Mouse (Mus musculus) embryonic facial prominence, embryonic 13.5 days (tissue): ENCODE results near the gene Tstd1. TPM values are rescaled to one million over a fixed set of nuclear protein-coding genes. Genes with fewer than 3 reads are reported as not detected.

Source experiments
- ATAC-seq: fragments of 200-750 bp; cut with Nextera tagmentation; 2 replicates; pipeline ENCODE4 v1.8.0; 2017; ENCODE audit warnings: low read depth; ENCODE audit not compliant: insufficient number of reproducible peaks, insufficient read depth, low FRiP score, low TSS enrichment
- H3K27ac ChIP-seq: fragments of 300-500 bp; sonication (generic); 2 replicates; pipeline ENCODE4 v1.5.1; 2015; ENCODE audit warnings: moderate library complexity, mild to moderate bottlenecking, inconsistent platforms
- H3K27me3 ChIP-seq: fragments of 300-500 bp; sonication (generic); 2 replicates; pipeline ENCODE4 v1.6.1; 2015; ENCODE audit warnings: mild to moderate bottlenecking, inconsistent platforms
- H3K36me3 ChIP-seq: fragments of 300-500 bp; sonication (generic); 2 replicates; pipeline ENCODE4 v1.6.1; 2015; ENCODE audit warnings: mild to moderate bottlenecking, inconsistent platforms
- H3K4me1 ChIP-seq: fragments of 300-500 bp; sonication (generic); 2 replicates; pipeline ENCODE4 v1.6.1; 2015; ENCODE audit warnings: inconsistent platforms
- H3K4me2 ChIP-seq: fragments of 300-500 bp; sonication (generic); 2 replicates; pipeline ENCODE4 v1.6.1; 2015; ENCODE audit warnings: moderate library complexity, mild to moderate bottlenecking, inconsistent platforms
- H3K4me3 ChIP-seq: fragments of 300-500 bp; sonication (generic); 2 replicates; pipeline ENCODE4 v1.5.1; 2015; ENCODE audit warnings: mild to moderate bottlenecking, inconsistent platforms
- H3K9ac ChIP-seq: fragments of 300-500 bp; sonication (generic); 2 replicates; pipeline ENCODE4 v1.6.1; 2015; ENCODE audit warnings: mild to moderate bottlenecking, inconsistent platforms
- H3K9me3 ChIP-seq: fragments of 300-500 bp; sonication (generic); 2 replicates; pipeline ENCODE4 v1.6.1; 2016; ENCODE audit warnings: inconsistent platforms
- WGBS: fragments of 180-500 bp; shearing (Covaris S2); methylation state at CpG from one replicate; pipeline ENCODE4 v1.1.7; 2015; ENCODE audit warnings: mixed read lengths; 5-methylcytosine and 5-hydroxymethylcytosine counted together
- polyA plus RNA-seq: library from polyadenylated mRNA; unstranded; fragments of >200 nt; fragmentation: Nextera tagmentation; extraction: Ambion mirVana; gene quantifications from 2 replicates; pipeline ENCODE4 v1.2.1, GENCODE M21; 2015

Gene Tstd1
- polyA plus RNA-seq, 1 experiment from 2014 or later: 8.1 TPM

DNA sequence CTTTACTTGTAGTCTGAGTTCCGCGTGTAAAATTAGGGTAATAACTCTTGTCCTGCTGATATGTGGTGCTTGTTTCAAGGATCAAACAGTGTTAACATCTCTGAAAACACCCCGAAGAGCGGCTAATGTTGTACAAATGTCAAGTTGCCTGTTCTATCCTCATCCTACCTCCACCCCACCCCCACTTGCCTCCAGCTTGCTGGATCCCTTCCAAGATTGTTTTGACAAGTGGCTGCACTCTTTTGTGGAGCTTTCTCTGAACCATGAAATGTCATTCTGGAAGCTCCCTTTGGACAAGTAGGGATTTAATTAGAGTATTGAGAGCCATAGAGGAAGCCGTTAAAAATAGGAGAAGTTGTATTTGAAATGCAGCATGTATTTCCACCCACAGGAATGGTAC is 41.1 kb downstream of the Tstd1 start:
- Histone ChIP-seq H3K4me1 (peaks cover 10% of the 10 kb centered on the region), H3K27ac (no peak overlapping the region), H3K4me3 (no peak overlapping the region), H3K9me3 (no peaks in the 10 kb centered on the region), H3K4me2 (no peak overlapping the region), H3K27me3 (no peaks in the 10 kb centered on the region), H3K36me3 (peaks cover 13% of the 10 kb centered on the region), H3K9ac (no peak overlapping the region)
- no peak for ATAC-seq
- WGBS: 42% methylated on average over 5 of the region's 5 CpGs

DNA sequence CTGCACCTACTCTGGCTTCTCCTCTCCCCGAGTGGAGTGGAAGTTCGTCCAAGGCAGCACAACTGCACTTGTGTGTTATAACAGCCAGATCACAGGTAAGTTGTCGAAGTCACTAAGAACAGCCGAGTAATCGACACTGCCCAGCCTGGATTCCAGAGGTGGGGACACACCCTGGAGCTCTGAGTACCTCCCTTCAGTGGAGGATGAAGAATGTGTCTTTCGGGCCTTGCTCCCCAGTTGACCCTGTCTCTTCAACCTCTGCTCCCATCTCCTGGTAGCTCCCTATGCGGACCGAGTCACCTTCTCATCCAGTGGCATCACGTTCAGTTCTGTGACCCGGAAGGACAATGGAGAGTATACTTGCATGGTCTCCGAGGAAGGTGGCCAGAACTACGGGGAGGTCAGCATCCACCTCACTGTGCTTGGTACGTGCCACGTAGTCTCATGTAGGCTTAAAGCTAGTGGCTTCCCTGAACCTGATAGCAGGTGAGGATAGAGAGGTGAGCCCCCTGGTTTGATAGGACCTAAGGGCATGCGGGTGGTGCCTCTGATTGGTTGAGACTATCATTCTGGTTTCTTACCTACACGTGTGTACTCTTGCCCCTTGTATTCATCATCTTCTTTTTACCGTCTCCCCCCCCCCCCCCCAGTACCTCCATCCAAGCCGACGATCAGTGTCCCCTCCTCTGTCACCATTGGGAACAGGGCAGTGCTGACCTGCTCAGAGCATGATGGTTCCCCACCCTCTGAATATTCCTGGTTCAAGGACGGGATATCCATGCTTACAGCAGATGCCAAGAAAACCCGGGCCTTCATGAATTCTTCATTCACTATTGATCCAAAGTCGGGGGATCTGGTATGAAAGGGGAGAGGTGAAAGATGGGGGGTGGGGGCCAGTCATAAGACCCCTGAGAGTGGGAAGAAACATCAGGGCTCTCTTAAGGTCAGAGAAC is 42.2 kb downstream of the Tstd1 start:
- Histone ChIP-seq H3K4me1 (peaks cover 10% of the 10 kb centered on the region), H3K9me3 (no peaks in the 10 kb centered on the region), H3K4me3 (no peak overlapping the region), H3K9ac (no peak overlapping the region), H3K27ac (no peak overlapping the region), H3K36me3 (peaks cover 13% of the 10 kb centered on the region), H3K4me2 (no peak overlapping the region), H3K27me3 (no peaks in the 10 kb centered on the region)
- no peak for ATAC-seq
- 89% methylated on average over 22 of the region's 22 CpGs for WGBS

DNA sequence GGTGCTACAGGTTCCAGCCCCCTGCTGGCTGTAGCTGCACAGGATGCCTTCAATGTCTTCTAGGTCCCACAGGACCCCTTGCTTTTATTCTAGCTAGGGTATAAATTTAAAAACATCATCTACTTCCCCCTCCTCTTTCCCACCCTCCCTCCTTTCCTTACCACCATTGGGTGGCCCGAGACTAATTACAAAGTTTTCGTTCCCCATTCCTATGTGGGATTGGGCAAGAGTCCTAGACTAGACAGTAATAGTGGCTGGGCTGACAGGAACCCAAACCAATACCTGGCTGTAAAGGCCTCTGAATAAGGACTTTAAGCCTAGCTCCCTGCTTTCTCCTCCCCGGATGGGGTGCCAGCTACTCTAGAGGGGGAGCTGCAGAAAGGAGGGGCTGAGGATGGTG is 44.5 kb downstream of the Tstd1 start:
- H3K4me2 ChIP-seq: no peak overlapping the region
- peaks cover 10% of the 10 kb centered on the region for H3K4me1 ChIP-seq
- whole genome bisulfite sequencing: 94% methylated on average over 3 of the region's 3 CpGs
- peaks cover 13% of the 10 kb centered on the region for H3K36me3 ChIP-seq
- no peak for ATAC-seq
- H3K27ac ChIP-seq: no peak overlapping the region
- H3K9ac ChIP-seq: no peak overlapping the region
- H3K9me3 ChIP-seq: no peaks in the 10 kb centered on the region
- no peaks in the 10 kb centered on the region for H3K27me3 ChIP-seq
- H3K4me3 ChIP-seq: no peak overlapping the region

DNA sequence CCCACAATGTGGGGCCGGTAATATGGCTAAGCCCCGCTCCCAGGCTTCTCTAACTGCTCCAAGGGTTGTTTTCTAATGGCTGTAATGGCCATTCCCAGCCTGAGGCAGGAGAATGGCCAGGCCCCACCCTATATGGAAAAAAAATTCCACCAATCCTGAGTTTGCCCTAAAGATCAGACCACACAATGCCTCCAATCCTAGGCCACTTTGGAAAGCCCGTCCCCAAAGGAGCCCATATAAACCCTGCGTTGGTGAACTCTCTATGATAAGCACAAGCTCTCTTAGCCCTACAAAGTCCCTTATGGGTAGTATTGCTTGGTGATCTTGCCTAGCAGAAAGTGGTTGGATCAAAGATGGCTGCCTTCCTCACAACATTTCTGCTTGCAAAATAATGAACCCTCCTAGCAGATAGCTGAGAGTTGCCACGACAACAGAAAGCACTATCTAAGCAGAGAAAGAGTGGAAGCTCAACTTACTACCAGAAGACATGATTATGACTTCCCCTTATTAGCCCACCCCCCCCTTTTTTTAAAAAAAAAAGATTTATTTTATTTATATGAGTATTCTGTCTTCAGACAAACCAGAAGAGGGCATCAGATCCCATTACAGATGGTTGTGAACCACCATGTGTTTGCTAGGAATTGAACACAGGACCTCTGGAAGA is 47.2 kb downstream of the Tstd1 start:
- H3K27me3 ChIP-seq: no peaks in the 10 kb centered on the region
- no peak overlapping the region for H3K9ac ChIP-seq
- ATAC-seq: no peak
- WGBS: 88% methylated on average over 5 of the region's 5 CpGs
- H3K4me2 ChIP-seq: no peak overlapping the region
- no peak overlapping the region for H3K4me3 ChIP-seq
- no peak overlapping the region for H3K27ac ChIP-seq
- peaks cover 13% of the 10 kb centered on the region for H3K36me3 ChIP-seq
- no peaks in the 10 kb centered on the region for H3K9me3 ChIP-seq
- H3K4me1 ChIP-seq: no peaks in the 10 kb centered on the region

DNA sequence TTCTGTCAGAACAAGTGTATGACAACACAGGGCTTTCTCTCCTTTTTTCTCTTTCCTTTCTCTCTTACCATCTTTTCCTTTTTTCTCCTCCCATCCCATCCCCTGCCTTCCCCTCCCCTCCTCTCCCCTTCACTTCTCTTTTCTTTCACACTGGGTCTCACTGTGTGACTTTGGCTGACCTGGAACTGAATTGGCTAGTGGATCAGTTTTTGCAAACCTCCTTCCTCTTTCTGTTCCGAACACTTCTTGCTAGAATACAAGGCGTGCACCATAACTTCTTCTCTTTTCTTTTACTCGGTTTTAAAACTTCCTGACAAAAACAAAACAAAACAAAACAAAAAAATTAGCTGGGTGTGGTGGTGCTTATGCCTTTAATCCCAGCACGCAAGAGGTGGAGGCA is 47.9 kb downstream of the Tstd1 start:
- no peaks in the 10 kb centered on the region for H3K4me1 ChIP-seq
- WGBS: 82% methylated on average over 4 of the region's 4 CpGs

DNA sequence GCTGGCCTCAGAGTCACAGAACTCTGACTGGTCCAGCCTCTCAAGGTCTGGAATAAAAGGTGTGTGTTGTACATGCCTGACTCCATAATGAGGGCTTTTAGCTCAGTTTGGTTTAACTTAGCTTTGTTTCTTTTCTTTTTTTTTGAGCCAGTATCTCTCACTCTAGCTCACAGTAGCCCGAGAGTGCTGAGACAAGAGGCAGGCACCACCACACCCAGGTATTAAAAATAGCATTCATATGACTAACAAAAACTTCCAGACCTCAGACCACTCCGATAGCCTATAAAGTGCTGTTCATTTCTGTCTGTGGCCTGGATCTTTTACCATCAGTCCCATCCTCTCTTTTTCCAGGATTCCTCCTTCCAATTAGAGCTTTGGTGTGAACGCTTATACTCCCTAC is 51.0 kb downstream of the Tstd1 start:
- H3K4me3 ChIP-seq: no peak overlapping the region
- no peaks in the 10 kb centered on the region for H3K27me3 ChIP-seq
- no peak overlapping the region for H3K4me2 ChIP-seq
- no peak overlapping the region for H3K9ac ChIP-seq
- no peak overlapping the region for H3K27ac ChIP-seq
- 87% methylated on average over 3 of the region's 3 CpGs for WGBS
- H3K36me3 ChIP-seq: no peaks in the 10 kb centered on the region
- no peaks in the 10 kb centered on the region for H3K9me3 ChIP-seq
- ATAC-seq: no peak
- no peaks in the 10 kb centered on the region for H3K4me1 ChIP-seq

More for the DNA sequence above, 47.9 kb downstream of the Tstd1 start:
- no peak overlapping the region for H3K4me3 ChIP-seq
- no peaks in the 10 kb centered on the region for H3K27me3 ChIP-seq
- H3K36me3 ChIP-seq: peaks cover 12% of the 10 kb centered on the region
- H3K9ac ChIP-seq: no peak overlapping the region
- no peak overlapping the region for H3K4me2 ChIP-seq
- no peaks in the 10 kb centered on the region for H3K9me3 ChIP-seq
- ATAC-seq: no peak
- no peak overlapping the region for H3K27ac ChIP-seq

Other genes starting within 250 kb of the Tstd1 start
- gene Pcp4l1, start 222.6 kb upstream of the Tstd1 start, polyA plus RNA-seq: 20.6 and 25.2 TPM in 2 replicates
- gene Nr1i3, start 204.9 kb upstream of the Tstd1 start, polyA plus RNA-seq: 0.10 and 0.28 TPM in 2 replicates
- 30.2 and 30.9 TPM in 2 replicates for gene Tomm40l, start 196.4 kb upstream of the Tstd1 start, polyA plus RNA-seq
- 0.80 and 56.2 TPM in 2 replicates for gene Apoa2, start 193.8 kb upstream of the Tstd1 start, polyA plus RNA-seq
- 40.7 and 41.9 TPM in 2 replicates for gene Fcer1g, start 184.5 kb upstream of the Tstd1 start, polyA plus RNA-seq
- gene Adamts4, start 168.5 kb upstream of the Tstd1 start, polyA plus RNA-seq: 23.6 and 25.6 TPM in 2 replicates
- gene Ndufs2, start 167.5 kb upstream of the Tstd1 start, polyA plus RNA-seq: 232 and 248 TPM in 2 replicates
- 82.1 and 84.2 TPM in 2 replicates for gene B4galt3, start 148.5 kb upstream of the Tstd1 start, polyA plus RNA-seq
- 60.5 and 64.9 TPM in 2 replicates for gene Ppox, start 137.7 kb upstream of the Tstd1 start, polyA plus RNA-seq
- gene Usp21, start 130.9 kb upstream of the Tstd1 start, polyA plus RNA-seq: 116 and 127 TPM in 2 replicates
- 109 and 118 TPM in 2 replicates for gene Ufc1, start 123.8 kb upstream of the Tstd1 start, polyA plus RNA-seq
- 58.4 and 59.6 TPM in 2 replicates for gene Dedd, start 89.7 kb upstream of the Tstd1 start, polyA plus RNA-seq
- gene Nit1, start 73.2 kb upstream of the Tstd1 start, polyA plus RNA-seq: 43.4 and 44.9 TPM in 2 replicates
- 119 and 125 TPM in 2 replicates for gene Pfdn2, start 73.2 kb upstream of the Tstd1 start, polyA plus RNA-seq
- 1.2 and 1.9 TPM in 2 replicates for gene Klhdc9, start 58.1 kb upstream of the Tstd1 start, polyA plus RNA-seq
- 19.0 and 21.6 TPM in 2 replicates for gene Nectin4, start 48.8 kb upstream of the Tstd1 start, polyA plus RNA-seq
- gene Arhgap30, start 29.9 kb upstream of the Tstd1 start, polyA plus RNA-seq: 1.1 and 1.3 TPM in 2 replicates
- gene Usf1, start 7.6 kb upstream of the Tstd1 start, polyA plus RNA-seq: 95.6 and 108 TPM in 2 replicates
- gene F11r, start 18.7 kb downstream of the Tstd1 start, polyA plus RNA-seq: 39.2 TPM in 2 replicates
- gene Alyref2, start 84.6 kb downstream of the Tstd1 start, polyA plus RNA-seq: 14.7 and 14.9 TPM in 2 replicates
- gene Itln1, start 116.4 kb downstream of the Tstd1 start, polyA plus RNA-seq: 0.23 TPM in 1 of 2 replicates, not detected in the other
- 0.17 TPM in 1 of 2 replicates, not detected in the other for gene Cd244a, start 140.3 kb downstream of the Tstd1 start, polyA plus RNA-seq
- 0.45 and 0.52 TPM in 2 replicates for gene Ly9, start 188.5 kb downstream of the Tstd1 start, polyA plus RNA-seq
- not detected in 2 replicates for gene Slamf7, start 234.2 kb downstream of the Tstd1 start, polyA plus RNA-seq